Mouse (Mus musculus): ENCODE results near the gene Slc46a2.

Gene Slc46a2

DNA sequence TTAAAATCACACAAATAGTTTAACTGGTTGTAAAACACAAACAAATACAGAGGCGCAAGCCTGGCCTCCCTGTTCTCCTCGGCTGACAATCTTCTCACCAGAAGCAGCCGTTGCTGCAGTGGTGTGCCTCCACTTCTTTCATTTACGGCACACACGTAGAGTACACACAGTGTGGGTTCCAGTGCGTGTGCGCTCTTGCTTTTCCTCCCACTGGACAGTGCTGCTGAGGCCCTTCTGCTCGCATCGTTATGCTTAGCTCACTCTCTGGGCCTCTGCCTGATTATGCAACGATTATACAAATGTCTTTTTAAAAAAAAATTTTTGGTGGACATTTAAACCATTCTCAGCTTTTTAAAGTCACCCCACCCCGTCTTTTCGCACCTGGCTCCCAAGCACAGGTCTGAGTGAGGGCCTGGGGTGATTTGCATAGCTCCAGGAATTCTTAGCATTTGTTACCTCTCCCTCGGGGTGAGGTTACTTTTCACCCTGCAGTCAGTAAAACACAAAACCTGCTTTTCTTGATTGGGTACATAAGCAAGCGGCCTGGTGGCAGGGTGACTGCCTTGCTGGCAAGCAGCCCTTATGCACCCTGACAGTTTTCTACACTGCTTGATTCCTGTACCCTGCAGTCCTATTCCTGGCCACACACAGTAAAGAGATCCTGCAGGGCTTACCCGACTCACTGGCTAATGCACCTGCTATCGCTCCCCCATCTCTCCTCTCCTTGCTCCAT lies 55.0 kb downstream of the Slc46a2 start:
- DNase-seq (ENCODE audit: low spot score): no peak

Measured in ovary, postnatal 10 days (tissue).